Mouse (Mus musculus): ENCODE data around the gene Zfp108. TPM values are rescaled to one million over a fixed set of nuclear protein-coding genes. Genes with fewer than 3 reads are reported as not detected.

Zfp108 gene
- 3.9 TPM in 2 replicates for polyA plus RNA-seq (2015; fragmentation: Nextera tagmentation; extraction: Ambion mirVana)

DNA sequence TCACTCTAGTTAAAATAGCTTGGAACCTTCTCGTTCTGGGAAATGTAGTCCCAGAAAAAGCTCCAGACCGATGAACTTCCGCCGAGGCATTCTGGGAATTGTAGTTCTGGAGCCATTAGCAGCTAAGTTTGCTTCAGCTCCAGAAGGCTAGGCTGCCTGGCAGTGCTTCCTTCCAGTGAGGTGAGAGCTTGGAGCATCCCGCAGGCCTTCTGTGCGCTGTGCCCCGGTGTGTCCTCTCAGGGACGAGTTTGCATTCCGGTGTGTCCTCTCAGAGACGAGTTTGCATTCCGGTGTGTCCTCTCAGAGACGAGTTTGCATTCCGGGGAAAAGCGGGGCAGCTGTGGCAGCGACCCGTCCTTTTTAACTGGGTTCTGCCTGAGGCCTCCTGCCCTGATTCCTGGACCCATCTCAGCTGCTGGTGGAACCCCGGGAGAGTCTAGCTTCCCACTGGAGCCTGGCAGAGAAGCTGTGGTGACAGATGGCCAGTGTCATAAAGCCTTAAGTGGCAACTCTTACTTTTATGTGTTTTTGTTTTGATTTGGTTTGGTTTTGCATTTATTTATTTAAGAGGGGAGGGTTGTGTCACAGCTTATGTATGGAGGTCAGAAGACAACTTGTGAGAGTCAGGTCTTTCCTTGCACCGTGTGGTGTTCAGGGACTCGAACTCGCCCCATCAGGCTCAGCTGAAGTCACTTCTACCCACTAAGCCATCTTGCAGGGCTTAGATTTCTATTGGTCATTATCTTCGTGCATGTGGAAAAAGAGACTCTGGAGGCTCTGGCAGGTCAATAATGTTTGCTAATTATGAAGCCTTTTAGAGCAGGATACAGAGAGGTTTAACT, at the start of gene Zfp108:
Gene Zfp108 (plus strand): TSS at position 162 of the 842 bp plus-strand sequence.
- peaks cover 4% of the 10 kb centered on the region; the same call in 1 of the 2 replicates for H3K36me3 ChIP-seq (ENCODE audit: control insufficient read depth, insufficient read depth, low read length)
- peak within 1 kb of the TSS; percentile 38; the same call in 1 of the 2 replicates for H3K27ac ChIP-seq (ENCODE audit: low read length)
- 0 out of 2 replicates have a peak, but pooled peaks cover 4% of the 10 kb centered on the region for H3K4me1 ChIP-seq (ENCODE audit: control insufficient read depth, insufficient read depth, low read length)
- 15% methylated on average over 21 of the region's 21 CpGs for WGBS
- ATAC-seq (ENCODE audit: insufficient read depth, low FRiP score): peak; percentile 86
- peak within 1 kb of the TSS; percentile 73 for H3K4me2 ChIP-seq (ENCODE audit: low read depth, low read length)
- peak within 1 kb of the TSS; percentile 80 for H3K9ac ChIP-seq (ENCODE audit: low read length)
- H3K4me3 ChIP-seq (replicated peaks; ENCODE audit: low read length): peak within 1 kb of the TSS; percentile 70
- H3K9me3 ChIP-seq (replicated peaks; ENCODE audit: control insufficient read depth, low read length): no peaks in the 10 kb centered on the region
- H3K27me3 ChIP-seq (ENCODE audit: control insufficient read depth, insufficient read depth, low read length): no peaks in the 10 kb centered on the region

DNA sequence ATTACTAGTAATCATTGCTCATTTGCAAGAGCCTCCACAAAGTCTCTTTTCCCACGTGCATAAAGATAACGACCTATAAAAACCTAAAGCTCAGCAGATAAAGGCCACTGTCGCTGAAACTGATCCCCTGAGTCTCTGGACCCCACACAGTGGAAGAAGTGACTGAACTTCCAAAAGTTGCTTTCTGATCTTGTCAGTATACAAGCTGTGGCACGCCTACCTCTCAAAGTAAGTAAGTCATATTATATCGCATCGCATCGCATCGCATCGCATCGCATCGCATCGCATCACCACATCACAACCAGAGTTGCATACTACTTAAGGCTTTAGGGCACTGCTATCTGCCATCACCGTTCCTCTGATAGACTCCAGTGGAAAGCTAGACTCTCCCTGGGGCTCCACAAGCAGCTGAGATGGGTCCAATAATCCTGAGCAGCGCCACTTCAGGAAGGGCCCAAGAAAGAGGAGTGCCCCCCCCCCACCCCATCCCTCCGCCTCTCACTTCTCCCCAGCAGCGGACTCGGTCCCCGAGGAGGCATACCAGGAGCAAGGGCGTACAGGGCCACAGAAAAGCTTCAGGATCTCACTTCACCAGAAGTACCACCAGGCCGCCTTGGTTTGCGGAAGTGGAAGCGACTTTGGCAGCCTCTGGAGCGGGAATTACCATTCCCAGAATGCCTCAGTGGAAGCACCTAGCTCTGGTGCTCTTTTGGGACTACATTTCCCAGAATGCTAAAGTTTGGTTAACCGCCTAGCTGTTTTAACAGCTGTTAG, 46.9 kb upstream of the Zfp108 start:
- Histone ChIP-seq H3K4me3 (replicated peaks; ENCODE audit: low read length) (peak overlapping the region; percentile 68), H3K4me1 (ENCODE audit: control insufficient read depth, insufficient read depth, low read length) (no peaks in the 10 kb centered on the region), H3K4me2 (ENCODE audit: low read depth, low read length) (peak overlapping the region; percentile 67), H3K27ac (ENCODE audit: low read length) (peak overlapping the region; percentile 77), H3K36me3 (ENCODE audit: control insufficient read depth, insufficient read depth, low read length) (peaks cover 15% of the 10 kb centered on the region), H3K9me3 (replicated peaks; ENCODE audit: control insufficient read depth, low read length) (no peaks in the 10 kb centered on the region), H3K27me3 (ENCODE audit: control insufficient read depth, insufficient read depth, low read length) (no peaks in the 10 kb centered on the region), H3K9ac (ENCODE audit: low read length) (peak overlapping the region; percentile 87)
- 11% methylated on average over 24 of the region's 24 CpGs for WGBS
- peak; percentile 87 for ATAC-seq (ENCODE audit: insufficient read depth, low FRiP score)

DNA sequence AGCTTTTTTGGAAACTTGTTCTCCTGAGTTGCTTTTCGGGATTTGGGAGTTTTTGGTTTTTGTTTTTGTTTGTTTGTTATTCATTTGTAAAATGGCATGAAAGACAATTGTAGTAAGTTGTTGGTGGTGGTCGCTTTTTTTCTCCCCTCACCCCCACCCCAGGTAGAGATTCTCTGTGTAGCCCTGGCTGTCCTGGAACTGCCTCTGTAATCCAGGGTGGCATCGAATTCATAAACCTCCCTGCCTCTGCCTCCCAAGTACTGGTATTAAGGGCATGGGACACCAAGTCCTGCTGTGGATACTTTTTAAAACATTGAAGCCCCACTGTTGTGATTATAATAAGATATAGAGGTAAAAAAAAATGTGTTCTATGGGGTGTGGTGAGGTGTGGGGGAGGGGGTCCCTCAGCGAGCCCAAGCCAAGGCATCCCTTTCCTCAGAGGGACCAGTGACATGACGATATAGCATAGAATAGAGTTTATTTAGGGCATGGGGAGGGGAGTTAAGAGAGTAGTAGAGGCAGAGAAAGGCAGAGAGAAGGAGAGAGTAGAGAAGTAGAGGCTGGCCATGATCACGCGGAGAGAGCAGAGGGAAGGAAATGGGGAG, 46.2 kb upstream of the Zfp108 start:
- peak; percentile 47; the same call in 1 of the 2 replicates for ATAC-seq (ENCODE audit: insufficient read depth, low FRiP score)
- Histone ChIP-seq H3K9ac (ENCODE audit: low read length) (0 out of 2 replicates have a peak overlapping the region, but pooled peaks have one; percentile 2), H3K4me3 (replicated peaks; ENCODE audit: low read length) (peak overlapping the region; percentile 68), H3K9me3 (replicated peaks; ENCODE audit: control insufficient read depth, low read length) (no peaks in the 10 kb centered on the region), H3K4me2 (ENCODE audit: low read depth, low read length) (peak overlapping the region; percentile 67), H3K27me3 (ENCODE audit: control insufficient read depth, insufficient read depth, low read length) (no peaks in the 10 kb centered on the region), H3K27ac (ENCODE audit: low read length) (no peak overlapping the region), H3K36me3 (ENCODE audit: control insufficient read depth, insufficient read depth, low read length) (peaks cover 15% of the 10 kb centered on the region), H3K4me1 (ENCODE audit: control insufficient read depth, insufficient read depth, low read length) (no peaks in the 10 kb centered on the region)
- WGBS: 58% methylated on average over 7 of the region's 7 CpGs

DNA sequence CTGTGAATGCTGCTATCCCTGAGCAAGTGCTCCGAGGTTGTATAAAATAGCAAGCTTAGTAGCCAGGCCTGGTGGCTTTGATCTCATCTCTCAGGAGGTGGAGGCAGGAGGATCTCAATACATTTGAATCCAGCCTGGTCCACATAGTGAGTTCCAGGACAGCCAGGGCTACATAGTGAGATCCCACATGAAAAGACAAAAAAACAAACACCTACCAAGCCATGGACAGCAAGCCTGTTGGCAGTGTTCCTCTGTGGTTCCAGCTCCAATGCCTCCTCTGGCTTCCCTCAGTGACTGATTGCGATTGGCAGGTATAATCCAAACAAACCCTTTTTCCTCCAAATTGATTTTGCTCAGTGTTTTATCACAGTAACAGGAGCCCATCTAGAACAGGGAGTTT, 44.3 kb upstream of the Zfp108 start:
- Histone ChIP-seq H3K27ac (ENCODE audit: low read length) (no peak overlapping the region), H3K4me1 (ENCODE audit: control insufficient read depth, insufficient read depth, low read length) (no peaks in the 10 kb centered on the region), H3K36me3 (ENCODE audit: control insufficient read depth, insufficient read depth, low read length) (peaks cover 8% of the 10 kb centered on the region), H3K9ac (ENCODE audit: low read length) (no peak overlapping the region), H3K4me3 (replicated peaks; ENCODE audit: low read length) (no peak overlapping the region), H3K27me3 (ENCODE audit: control insufficient read depth, insufficient read depth, low read length) (no peaks in the 10 kb centered on the region), H3K4me2 (ENCODE audit: low read depth, low read length) (no peak overlapping the region), H3K9me3 (replicated peaks; ENCODE audit: control insufficient read depth, low read length) (no peaks in the 10 kb centered on the region)
- no peak for ATAC-seq (ENCODE audit: insufficient read depth, low FRiP score)
- 66% methylated on average over 2 of the region's 2 CpGs for WGBS

DNA sequence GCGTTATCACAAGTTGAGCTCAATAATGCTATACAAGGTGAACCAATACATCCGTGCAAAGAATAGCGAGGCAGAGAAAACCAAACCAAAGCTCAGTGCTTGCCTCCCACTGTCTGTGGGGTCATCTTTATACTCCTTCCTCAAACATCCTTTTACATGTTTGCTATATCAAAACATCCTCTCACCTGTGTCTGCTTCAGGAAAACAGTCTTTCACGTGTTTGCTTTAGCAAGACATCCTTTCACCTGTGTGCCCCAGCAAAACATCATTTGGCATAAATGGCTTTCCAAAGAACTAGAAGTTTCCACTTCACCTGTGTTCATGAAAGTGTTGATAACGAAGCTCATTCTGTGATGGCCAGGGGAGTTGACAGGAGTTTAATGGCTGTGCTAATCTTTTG, 43.3 kb upstream of the Zfp108 start, which contains the start of gene Zfp111:
Gene Zfp111 (minus strand): TSS at position 101 of the 400 bp plus-strand sequence.
- Histone ChIP-seq H3K4me2 (ENCODE audit: low read depth, low read length) (no peak within 1 kb of the TSS), H3K27me3 (ENCODE audit: control insufficient read depth, insufficient read depth, low read length) (no peaks in the 10 kb centered on the region), H3K9me3 (replicated peaks; ENCODE audit: control insufficient read depth, low read length) (no peaks in the 10 kb centered on the region), H3K36me3 (ENCODE audit: control insufficient read depth, insufficient read depth, low read length) (no peaks in the 10 kb centered on the region), H3K9ac (ENCODE audit: low read length) (no peak within 1 kb of the TSS), H3K4me1 (ENCODE audit: control insufficient read depth, insufficient read depth, low read length) (no peaks in the 10 kb centered on the region), H3K27ac (ENCODE audit: low read length) (no peak within 1 kb of the TSS), H3K4me3 (replicated peaks; ENCODE audit: low read length) (no peak within 1 kb of the TSS)
- ATAC-seq (ENCODE audit: insufficient read depth, low FRiP score): no peak
- 76% methylated on average over 5 of the region's 5 CpGs for WGBS

DNA sequence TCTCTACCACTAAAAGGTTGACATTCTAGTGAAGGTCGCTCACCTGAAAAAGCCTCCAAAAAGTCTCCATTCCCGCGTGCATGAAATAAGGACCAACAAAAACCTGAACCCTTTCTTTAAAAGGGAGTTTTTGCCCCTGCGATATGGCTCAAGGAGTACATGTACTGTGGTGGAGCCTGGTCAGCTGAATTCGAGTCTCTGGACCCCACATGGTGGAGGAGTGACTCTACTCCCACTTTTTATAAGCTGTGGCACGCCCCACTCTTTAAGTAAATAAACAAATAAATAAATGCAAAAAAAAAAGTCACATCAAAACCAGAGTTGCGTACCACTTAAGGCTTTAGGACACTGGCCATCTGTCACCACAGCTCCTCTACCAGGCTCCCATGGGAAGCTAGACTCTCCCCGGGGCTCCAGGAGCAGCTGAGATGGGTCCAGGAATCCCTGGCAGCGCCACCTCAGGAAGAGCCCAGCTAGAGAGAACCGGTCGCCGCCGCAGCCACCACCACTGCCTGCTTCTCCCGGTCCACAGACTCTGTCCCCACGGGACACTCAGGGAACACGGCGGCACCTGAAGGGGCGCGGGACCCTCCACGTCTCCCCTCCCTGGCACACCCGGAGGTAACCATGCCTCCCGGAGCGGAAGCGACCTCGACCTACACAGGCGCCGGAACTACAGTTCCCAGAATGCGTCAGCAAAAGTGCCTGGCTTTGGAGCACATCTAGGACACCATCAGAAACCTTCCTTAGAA, 17.4 kb upstream of the Zfp108 start, which contains the start of gene Zfp109:
Gene Zfp109 (minus strand): TSS at position 521 of the 752 bp plus-strand sequence.
- WGBS: 5% methylated on average over 28 of the region's 28 CpGs
- no peaks in the 10 kb centered on the region; the same call in 1 of the 2 replicates for H3K36me3 ChIP-seq (ENCODE audit: control insufficient read depth, insufficient read depth, low read length)
- peak; percentile 84 for ATAC-seq (ENCODE audit: insufficient read depth, low FRiP score)

DNA sequence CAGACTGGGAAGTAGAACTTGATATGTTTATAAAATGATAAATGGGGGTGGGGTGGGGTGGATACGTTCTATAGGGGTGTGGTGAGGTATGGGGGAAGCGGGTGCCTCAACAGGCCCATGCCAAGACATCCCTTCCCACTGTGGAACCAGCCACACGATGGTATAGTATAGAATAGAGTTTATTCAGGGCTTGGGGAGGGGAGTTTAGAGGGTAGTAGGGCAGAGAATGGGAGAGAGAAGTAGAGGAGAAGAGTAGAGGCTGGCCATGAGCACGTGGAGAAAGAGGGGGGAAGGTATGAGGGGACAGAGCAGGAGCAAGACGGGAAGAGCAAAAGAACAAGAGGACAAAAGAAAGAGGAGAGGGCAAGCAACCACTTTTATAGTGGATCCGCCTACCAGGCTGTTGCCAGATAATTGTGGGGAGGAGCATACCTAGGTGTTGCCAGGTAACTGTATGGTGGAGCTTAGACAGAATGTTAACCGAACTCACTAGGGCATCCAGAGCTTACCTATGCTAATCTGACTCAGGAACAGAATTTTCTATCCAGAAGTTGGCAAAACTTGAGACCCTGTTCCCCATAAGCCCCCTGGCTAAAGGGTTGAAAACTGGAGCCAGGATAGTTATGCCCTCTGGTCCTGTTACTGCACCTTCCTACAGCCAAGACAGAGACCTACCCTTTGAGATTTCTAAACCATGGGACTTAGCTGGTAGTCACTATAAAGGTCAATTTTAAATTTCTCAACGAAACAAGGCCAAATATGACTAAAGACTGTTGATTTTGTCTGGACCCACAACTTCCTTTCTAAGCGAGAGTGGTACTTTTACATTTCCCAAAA, 597 bp upstream of the Zfp108 start:
- H3K4me2 ChIP-seq (ENCODE audit: low read depth, low read length): peak overlapping the region; percentile 73
- H3K9ac ChIP-seq (ENCODE audit: low read length): 0 out of 2 replicates have a peak overlapping the region, but pooled peaks have one; percentile 30
- H3K4me3 ChIP-seq (replicated peaks; ENCODE audit: low read length): peak overlapping the region; percentile 70
- H3K9me3 ChIP-seq (replicated peaks; ENCODE audit: control insufficient read depth, low read length): no peaks in the 10 kb centered on the region
- H3K36me3 ChIP-seq (ENCODE audit: control insufficient read depth, insufficient read depth, low read length): peaks cover 4% of the 10 kb centered on the region; the same call in 1 of the 2 replicates
- 0 out of 2 replicates have a peak, but pooled peaks cover 4% of the 10 kb centered on the region for H3K4me1 ChIP-seq (ENCODE audit: control insufficient read depth, insufficient read depth, low read length)
- no peak overlapping the region for H3K27ac ChIP-seq (ENCODE audit: low read length)
- 56% methylated on average over 9 of the region's 9 CpGs for WGBS
- ATAC-seq (ENCODE audit: insufficient read depth, low FRiP score): no peak
- H3K27me3 ChIP-seq (ENCODE audit: control insufficient read depth, insufficient read depth, low read length): no peaks in the 10 kb centered on the region

More for the DNA sequence above, 17.4 kb upstream of the Zfp108 start, which contains the start of gene Zfp109:
- Histone ChIP-seq H3K4me2 (ENCODE audit: low read depth, low read length) (peak within 1 kb of the TSS; percentile 81), H3K27me3 (ENCODE audit: control insufficient read depth, insufficient read depth, low read length) (no peaks in the 10 kb centered on the region), H3K9ac (ENCODE audit: low read length) (peak within 1 kb of the TSS; percentile 93), H3K9me3 (replicated peaks; ENCODE audit: control insufficient read depth, low read length) (no peaks in the 10 kb centered on the region), H3K27ac (ENCODE audit: low read length) (no peak within 1 kb of the TSS), H3K4me3 (replicated peaks; ENCODE audit: low read length) (peak within 1 kb of the TSS; percentile 94), H3K4me1 (ENCODE audit: control insufficient read depth, insufficient read depth, low read length) (peaks cover 4% of the 10 kb centered on the region)
